Mouse (Mus musculus) heart, postnatal 25 days (tissue): ENCODE data around the gene Camk1d. TPM values are rescaled to one million over a fixed set of nuclear protein-coding genes. Genes with fewer than 3 reads are reported as not detected.
A peak's percentile ranks its signal among the peaks of the same experiment; 100 is the strongest.

ENCODE experiments used
- DNase-seq: peaks from one replicate; pipeline ENCODE4 v3.0.0; 2022; ENCODE audit warnings: low spot score
- intact Hi-C: fragments of 180-260 bp; cut with DNase I; formaldehyde crosslinking; loops from one replicate; pipeline ENCODE4 v1.15.1; 2025
- total RNA-seq, 2 experiments: library from RNA; stranded (reverse); gene quantifications; 2 replicates each; pipeline ENCODE4 v1.2.3; 2021

Gene Camk1d
- total RNA-seq, 2 experiments from 2014 or later, result 4.6 to 5.3 TPM

DNA sequence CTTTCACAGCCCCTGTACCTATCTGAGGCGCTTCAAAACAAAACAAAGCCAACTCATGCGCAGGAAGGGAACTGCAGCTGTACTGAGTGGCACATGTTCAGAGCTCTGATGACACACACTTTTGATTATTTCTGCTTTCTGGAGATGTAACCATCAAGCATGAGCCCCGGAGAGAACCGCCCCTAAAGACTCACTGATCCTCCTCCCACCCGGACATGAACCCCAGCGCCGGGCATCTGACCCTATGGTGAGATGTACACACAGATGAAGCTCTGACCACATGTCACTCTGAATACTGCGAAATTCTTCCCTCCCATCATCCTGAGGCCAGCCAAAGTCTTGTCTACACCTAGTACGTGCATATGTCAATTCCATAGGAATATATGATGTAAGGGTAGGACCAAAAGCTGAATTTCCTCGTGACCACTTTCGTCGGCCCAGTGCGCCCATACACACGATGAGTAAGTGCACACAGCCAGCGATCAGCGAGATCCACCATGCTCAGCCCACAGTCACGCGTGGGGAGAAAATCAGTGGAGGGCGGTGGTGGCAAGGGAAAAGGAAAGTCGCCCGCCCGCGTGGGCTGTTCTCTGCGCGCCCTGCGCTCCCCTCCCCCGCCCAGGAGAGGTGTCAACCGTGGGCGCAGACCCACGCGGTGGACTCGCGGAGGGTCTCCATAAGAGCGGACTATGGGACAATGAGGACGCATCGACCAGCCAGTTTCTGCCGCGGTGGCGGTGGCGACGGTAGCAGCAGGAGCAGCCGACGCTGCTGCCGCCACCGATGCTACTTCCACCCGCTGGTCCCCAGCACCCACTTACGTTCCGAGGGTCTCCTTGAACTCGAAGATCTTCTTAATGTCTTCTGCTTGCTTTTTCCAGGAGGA lies 747 bp downstream of the Camk1d start:
- peak; percentile 7 for DNase-seq
- intact Hi-C loops, result no loop called here

GRCm38 (mm10) chr2:5712255-5712654 lies 2.1 kb downstream of the Camk1d start:
- no peak for DNase-seq
- intact Hi-C loops, result no loop called here

- DNase-seq, result no peak
- intact Hi-C loops, result no loop called here
Measured at GRCm38 (mm10) chr2:5709911-5710310, 4.4 kb downstream of the Camk1d start.

- no peak for DNase-seq
- intact Hi-C loops, result no loop called here
Measured at GRCm38 (mm10) chr2:5707871-5708733, 6.2 kb downstream of the Camk1d start.

DNA sequence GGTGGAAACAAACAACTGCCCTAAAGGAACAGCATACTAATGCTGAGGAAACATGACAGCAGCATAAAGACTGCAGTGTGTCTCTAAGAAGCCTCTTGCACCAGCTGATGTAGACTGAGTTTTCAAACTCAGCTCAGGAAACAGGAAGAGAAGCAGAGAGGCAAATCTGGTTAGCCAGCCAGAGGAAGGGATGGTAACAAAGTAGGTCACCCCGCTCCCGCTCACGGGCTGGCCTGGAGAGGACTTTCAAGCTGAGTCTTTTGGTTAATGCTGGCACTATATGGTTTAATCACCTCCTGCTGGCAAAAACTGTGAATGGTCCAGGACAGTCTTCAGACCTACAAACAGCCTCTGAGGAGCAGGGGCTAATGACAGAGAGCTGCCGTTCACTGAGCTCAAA lies 7.7 kb downstream of the Camk1d start:
- no peak for DNase-seq
- intact Hi-C loops, result no loop called here

DNA sequence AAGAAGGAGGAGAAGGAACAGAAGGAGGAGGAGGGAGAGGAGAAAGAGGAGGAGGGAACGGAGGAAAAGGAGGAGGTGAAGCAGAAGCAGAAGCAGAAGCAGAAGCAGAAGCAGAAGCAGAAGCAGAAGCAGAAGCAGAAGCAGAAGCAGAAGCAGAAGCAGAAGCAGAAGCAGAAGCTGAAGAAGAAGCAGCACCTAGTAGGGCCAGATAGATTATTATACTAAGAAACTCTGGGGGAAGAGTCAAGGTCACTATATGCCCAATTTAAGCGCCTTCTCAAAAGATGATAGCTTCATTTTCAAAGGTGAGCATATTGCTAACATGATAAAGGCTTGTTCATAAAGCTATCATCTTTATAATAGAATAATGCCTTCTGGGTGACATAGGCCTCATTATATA lies 11.9 kb downstream of the Camk1d start:
- no peak for DNase-seq
- intact Hi-C loops, result no loop called here

DNA sequence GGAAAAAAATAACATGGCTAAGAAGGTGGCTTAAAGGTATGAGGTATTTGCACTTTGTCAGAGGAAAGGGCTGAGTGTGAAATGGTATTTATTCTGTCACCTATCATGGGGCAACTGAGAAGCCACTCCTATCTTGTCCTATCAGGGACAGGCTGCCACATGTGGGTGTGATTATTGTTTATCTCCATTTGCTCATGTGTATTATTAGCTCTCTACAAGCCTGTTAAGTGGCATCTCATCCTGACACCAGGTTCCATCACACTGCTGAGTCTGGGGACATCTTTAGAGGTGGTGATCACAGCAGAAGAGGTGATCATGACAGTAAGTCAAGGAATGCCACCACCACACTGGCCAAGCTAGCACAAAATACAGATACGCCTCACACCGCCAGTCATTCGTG lies 13.4 kb downstream of the Camk1d start:
- DNase-seq, result no peak
- intact Hi-C loops, result no loop called here

DNA sequence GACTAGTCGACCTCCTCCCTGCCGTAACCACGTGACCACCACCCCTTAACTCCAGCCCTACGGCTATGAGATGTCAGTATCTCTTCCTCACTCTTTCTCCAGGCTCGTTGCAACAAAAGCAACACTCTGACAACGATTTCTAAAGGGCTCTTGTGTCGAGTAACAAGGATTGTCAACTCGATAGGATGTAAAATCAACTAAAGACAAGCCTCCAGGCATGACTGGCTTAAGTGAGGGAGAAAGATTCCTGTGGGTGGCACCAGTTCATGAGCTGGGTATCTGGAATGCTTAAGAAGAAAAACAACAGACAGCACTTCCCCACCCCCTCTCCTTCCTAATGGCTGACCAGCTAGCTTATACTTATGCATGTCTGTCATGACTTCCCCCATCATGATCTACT lies 15.9 kb downstream of the Camk1d start:
- no peak for DNase-seq
- intact Hi-C loops, result no loop called here

GRCm38 (mm10) chr2:5694094-5694493 lies 20.2 kb downstream of the Camk1d start:
- intact Hi-C loops, result no loop called here
- DNase-seq, result no peak

GRCm38 (mm10) chr2:5691729-5692128 lies 22.6 kb downstream of the Camk1d start:
- no peak for DNase-seq
- intact Hi-C loops, result no loop called here

DNA sequence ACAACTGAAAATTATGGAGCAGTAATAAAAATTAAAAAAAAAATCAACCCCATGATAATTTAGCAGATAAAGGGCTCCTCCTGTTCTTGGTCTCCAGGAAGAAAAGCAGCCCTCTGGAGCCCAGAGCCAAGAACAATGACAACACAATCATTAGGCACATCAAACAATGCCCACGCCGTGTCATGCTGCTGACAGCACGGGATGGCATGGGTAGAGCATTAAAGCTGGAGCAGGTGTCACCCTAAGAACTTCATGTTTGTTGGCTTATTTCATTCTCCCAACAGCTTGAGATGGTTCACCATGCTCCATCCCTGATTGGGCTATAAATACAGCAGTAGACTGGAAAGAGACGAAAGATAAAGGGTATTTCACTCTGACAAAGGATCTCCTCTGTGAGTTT lies 30.9 kb downstream of the Camk1d start:
- intact Hi-C loops, result no loop called here
- no peak for DNase-seq

DNA sequence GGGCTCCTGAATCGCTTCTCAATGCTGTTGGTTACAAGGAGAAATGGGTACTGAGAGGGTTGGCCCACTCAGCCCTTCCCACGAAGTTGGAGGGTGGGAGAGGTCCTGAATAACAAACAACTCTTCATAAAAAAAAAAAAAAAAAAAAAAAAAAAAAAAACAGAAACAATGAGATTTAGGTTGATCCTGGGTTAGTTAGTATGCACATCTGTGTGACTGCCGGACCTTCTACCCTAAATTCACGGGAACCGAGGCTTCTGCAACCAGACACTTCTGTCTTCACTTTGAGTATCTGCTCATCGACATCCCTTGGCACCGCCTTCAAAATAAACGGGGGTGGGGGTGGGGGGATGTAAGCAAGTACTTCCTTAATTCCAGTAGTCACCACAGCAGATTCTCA lies 32.4 kb downstream of the Camk1d start:
- intact Hi-C loops, result no loop called here
- no peak for DNase-seq

GRCm38 (mm10) chr2:5681302-5681701 lies 33.0 kb downstream of the Camk1d start:
- DNase-seq, result no peak
- intact Hi-C loops, result no loop called here

GRCm38 (mm10) chr2:5679055-5679454 lies 35.3 kb downstream of the Camk1d start:
- intact Hi-C loops, result no loop called here
- no peak for DNase-seq

DNA sequence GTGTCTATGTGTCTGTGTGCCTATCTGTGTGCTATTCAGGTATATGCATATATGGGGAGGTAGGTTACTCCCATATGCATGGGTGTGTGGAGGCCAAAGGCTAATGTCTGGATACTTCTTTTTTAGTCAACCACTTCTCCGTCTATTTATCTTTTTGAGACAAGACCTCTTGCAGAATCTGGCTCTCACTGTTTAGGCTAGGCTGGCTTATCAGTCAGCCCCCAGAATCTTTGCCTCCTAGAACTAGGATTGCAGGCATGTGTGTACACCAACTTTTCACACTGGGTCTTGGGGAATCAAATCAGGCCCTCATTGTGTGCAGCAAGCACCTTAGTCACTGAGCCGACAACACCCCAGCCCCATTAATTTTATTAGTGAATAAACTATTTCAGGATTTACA lies 36.8 kb downstream of the Camk1d start:
- intact Hi-C loops, result no loop called here
- DNase-seq, result no peak

DNA sequence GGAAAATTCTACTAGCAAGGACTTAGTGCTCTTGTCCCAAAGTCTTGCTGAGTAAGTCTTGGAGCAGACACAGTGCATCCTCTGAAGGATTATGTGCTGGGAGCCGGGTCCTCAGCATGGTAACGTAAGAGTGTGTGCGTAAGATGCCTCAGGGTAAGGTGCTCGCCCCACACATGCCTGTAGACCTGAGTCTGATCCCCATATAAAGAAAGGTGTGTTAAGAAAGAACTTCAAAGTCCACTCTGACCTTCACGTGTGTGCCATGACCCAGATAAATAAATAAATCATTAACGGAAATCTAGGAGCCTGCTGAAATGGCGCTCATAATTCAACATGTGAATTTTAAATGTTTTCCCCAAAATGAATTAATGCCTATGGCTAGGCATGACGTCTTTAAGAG lies 37.5 kb downstream of the Camk1d start:
- intact Hi-C loops, result no loop called here

DNA sequence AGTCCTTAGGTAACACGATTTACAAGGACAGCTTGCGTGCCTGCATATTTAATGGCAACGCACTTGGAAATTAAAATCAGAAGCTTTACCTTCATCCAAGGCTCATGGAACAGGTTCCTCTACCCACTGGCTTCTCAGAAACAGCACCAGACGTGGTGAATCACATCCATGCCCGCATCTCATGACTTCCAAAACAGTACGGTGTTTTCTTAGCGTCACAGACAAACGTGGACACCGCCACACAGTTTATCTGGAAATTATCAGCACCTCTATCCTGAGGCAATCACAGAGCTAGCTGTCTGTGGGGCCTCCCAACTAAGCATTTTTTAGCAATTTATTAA lies 38.2 kb downstream of the Camk1d start:
- DNase-seq, result no peak

More for the DNA sequence above, 37.5 kb downstream of the Camk1d start:
- DNase-seq, result no peak

GRCm38 (mm10) chr2:5675431-5676142 lies 38.7 kb downstream of the Camk1d start:
- intact Hi-C loops, result no loop called here
- no peak for DNase-seq

More for the DNA sequence above, 38.2 kb downstream of the Camk1d start:
- intact Hi-C loops, result no loop called here

DNA sequence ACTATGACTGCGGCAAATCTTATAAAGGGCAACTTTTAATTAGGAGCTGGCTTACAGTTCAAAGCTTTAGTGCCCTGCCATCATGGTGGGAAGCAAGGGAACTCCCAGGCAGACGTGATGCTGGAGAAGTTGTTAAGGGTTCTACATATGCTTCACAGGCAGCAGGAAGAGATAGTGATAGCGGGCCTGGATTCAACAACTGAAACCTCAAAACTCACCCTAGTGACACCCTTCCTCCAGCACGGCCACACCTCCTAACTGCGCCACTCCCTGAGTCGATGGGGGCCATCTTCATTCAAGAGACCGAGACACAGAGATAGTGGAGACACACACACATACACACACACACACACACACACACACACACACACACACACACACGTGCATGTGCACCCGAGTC lies 39.8 kb downstream of the Camk1d start:
- intact Hi-C loops, result no loop called here
- DNase-seq, result no peak

DNA sequence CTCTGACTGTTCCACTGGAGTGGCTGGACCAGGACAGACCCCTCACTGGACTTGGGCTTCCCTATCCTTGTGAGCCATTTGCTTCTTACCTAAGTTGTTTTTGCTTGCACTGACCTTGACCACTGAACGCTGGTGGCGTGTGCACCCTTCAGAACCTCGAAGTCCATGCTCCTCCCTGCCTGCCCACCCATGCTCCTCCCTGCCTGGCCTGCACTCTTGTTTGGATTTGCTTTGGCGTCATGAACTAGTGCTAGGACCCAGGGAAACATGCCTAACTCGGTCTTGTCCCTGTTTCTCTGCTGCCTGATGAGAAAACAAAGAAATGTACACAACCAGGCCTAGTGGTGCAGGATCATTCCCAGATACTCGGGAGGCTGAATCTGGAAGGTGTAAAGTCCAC lies 40.5 kb downstream of the Camk1d start:
- intact Hi-C loops, result no loop called here
- DNase-seq, result no peak
